Mouse (Mus musculus): Measurements from ENCODE around the gene Ptprk.

- no peak for TF ChIP-seq CTCF (IDR thresholded peaks at IDR 0.05)
- TF ChIP-seq EP300 (IDR thresholded peaks at IDR 0.05) = no peak
Measured at GRCm38 (mm10) chr10:28191440-28191839, 116.8 kb downstream of the Ptprk start.

All from lung, postnatal 0 days (tissue).